Mouse (Mus musculus) forebrain, embryonic 14.5 days (tissue): Measurements from ENCODE around the gene Ankrd44. TPM values are rescaled to one million over a fixed set of nuclear protein-coding genes. Genes with fewer than 3 reads are reported as not detected.

ENCODE experiments used
- ATAC-seq: fragments of 200-750 bp; cut with Nextera tagmentation; 2 replicates; pipeline ENCODE4 v1.8.0; 2017; ENCODE audit warnings: mild to moderate bottlenecking, moderate library complexity
- DNase-seq: peaks from one replicate; pipeline ENCODE4 v3.0.0-alpha.2; 2015; ENCODE audit warnings: low spot score
- H3K27ac ChIP-seq: fragments of 300-500 bp; sonication (generic); 2 replicates; pipeline ENCODE4 v1.5.1; 2014; ENCODE audit warnings: low read depth, mild to moderate bottlenecking, control low read depth, low read length, moderate library complexity
- H3K27me3 ChIP-seq: fragments of 300-500 bp; sonication (generic); replicated peaks from 2 replicates; pipeline ENCODE4 v1.6.1; 2014; ENCODE audit warnings: low read length, control low read depth, mixed read lengths; ENCODE audit not compliant: control insufficient read depth, insufficient read depth
- H3K36me3 ChIP-seq: fragments of 300-500 bp; sonication (generic); 2 replicates; pipeline ENCODE4 v1.6.1; 2014; ENCODE audit warnings: low read length, control low read depth; ENCODE audit not compliant: control insufficient read depth, insufficient read depth
- H3K4me1 ChIP-seq: fragments of 300-500 bp; sonication (generic); 2 replicates; pipeline ENCODE4 v1.6.1; 2014; ENCODE audit warnings: antibody characterized with exemption, low read length, control low read depth; ENCODE audit not compliant: control insufficient read depth, insufficient read depth
- H3K4me2 ChIP-seq: fragments of 300-500 bp; sonication (generic); 2 replicates; pipeline ENCODE4 v1.6.1; 2014; ENCODE audit warnings: mild to moderate bottlenecking, control low read depth, low read length
- H3K4me3 ChIP-seq: fragments of 300-500 bp; sonication (generic); 2 replicates; pipeline ENCODE4 v1.5.1; 2014; ENCODE audit warnings: low read depth, low read length, control low read depth
- H3K9ac ChIP-seq: fragments of 300-500 bp; sonication (generic); 2 replicates; pipeline ENCODE4 v1.6.1; 2014; ENCODE audit warnings: mild to moderate bottlenecking, low read length, control low read depth, moderate library complexity
- H3K9me3 ChIP-seq: fragments of 300-500 bp; sonication (generic); replicated peaks from 2 replicates; pipeline ENCODE4 v1.6.1; 2016; ENCODE audit warnings: low read length, control low read depth, mixed read lengths; ENCODE audit not compliant: control insufficient read depth
- WGBS: fragments of 180-500 bp; shearing (Covaris S2); extraction: QIAGEN DNeasy Blood & Tissue Kit; methylation state at CpG from one replicate; pipeline ENCODE4 v1.1.7; 2014; 5-methylcytosine and 5-hydroxymethylcytosine counted together
- polyA plus RNA-seq: library from polyadenylated mRNA; unstranded; fragments of >200 nt; fragmentation: Nextera tagmentation; extraction: Ambion mirVana; gene quantifications from 2 replicates; pipeline ENCODE4 v1.2.1, GENCODE M21; 2014

The Ankrd44 gene
- polyA plus RNA-seq, 1 experiment from 2014 or later, result 18.9 TPM

DNA sequence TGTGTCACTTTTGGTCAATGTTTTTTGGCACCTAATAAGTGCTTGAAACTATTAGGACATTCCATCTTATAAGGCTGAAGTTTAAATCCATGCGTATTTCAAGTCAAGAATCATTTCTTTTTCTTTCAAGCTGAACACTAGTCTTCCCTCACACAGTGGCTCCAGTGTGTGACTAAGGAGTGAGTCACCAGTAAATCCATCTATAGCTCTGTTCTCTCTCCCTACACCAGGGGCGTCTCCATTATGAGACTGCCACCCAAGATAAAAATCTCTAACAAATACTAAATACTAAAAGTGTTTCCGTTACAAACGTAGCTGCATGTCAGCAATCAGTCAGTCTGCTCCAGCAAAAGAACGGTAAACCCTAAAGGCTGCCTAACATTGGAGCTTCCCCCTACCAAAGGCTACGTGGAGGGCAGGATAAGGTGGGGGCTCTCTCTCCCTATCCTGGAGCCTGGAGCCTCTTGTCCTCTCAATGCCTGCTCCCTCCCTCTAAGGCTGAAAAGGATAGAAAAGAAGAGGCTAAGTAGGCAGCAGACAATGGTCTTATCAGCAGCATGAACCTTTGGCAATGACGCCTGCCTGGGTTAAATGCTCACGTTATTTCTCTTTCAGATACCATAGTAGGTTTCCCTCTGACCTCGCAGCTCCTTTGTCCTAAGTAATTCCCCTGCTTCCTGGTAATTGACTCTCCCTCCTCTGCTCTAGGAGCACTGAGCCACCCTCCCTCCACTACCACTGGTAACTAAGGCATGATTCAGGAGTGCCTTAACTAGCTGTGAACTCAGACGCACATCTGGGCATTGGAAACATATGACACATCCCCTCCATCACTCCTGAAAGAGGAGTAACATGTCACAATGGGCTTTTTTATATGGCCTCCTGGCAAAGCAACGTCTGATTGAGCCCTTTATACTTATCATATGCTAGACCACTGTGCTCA, 212.7 kb downstream of the Ankrd44 start:
- Histone ChIP-seq H3K9me3 (no peaks in the 10 kb centered on the region), H3K4me2 (no peak overlapping the region), H3K36me3 (no peaks in the 10 kb centered on the region), H3K4me1 (peaks cover 3% of the 10 kb centered on the region; the same call in 1 of the 2 replicates), H3K27ac (no peak overlapping the region), H3K9ac (no peak overlapping the region), H3K4me3 (no peak overlapping the region), H3K27me3 (no peaks in the 10 kb centered on the region)
- WGBS, result 45% methylated on average over 11 of the region's 11 CpGs
- ATAC-seq (no peak), DNase-seq (no peak)

DNA sequence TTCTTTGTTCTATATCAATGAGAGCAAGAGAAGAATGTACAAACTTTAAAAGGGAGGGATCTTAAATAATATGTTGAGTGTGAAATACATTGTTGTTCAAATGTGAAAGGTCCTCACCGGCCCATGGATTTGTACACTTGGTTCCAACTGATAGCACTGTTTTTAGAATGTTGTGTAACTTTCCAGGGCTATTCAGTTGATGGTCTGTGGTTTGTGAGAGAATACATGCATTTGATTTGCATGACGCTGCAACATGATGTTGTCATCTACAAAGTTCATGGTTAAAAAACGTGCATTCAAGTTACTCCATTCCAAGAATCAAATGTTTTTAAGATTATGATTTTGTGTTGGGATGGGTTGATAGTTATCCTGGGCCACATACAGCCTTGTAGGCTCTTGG, 214.6 kb downstream of the Ankrd44 start:
- Histone ChIP-seq H3K4me2 (no peak overlapping the region), H3K36me3 (no peaks in the 10 kb centered on the region), H3K27ac (no peak overlapping the region), H3K4me3 (no peak overlapping the region), H3K9ac (no peak overlapping the region), H3K9me3 (no peaks in the 10 kb centered on the region), H3K4me1 (peaks cover 16% of the 10 kb centered on the region; the same call in 1 of the 2 replicates), H3K27me3 (no peaks in the 10 kb centered on the region)
- no peak for DNase-seq
- no peak for ATAC-seq
- WGBS, result 91% methylated on average over 3 of the region's 3 CpGs

DNA sequence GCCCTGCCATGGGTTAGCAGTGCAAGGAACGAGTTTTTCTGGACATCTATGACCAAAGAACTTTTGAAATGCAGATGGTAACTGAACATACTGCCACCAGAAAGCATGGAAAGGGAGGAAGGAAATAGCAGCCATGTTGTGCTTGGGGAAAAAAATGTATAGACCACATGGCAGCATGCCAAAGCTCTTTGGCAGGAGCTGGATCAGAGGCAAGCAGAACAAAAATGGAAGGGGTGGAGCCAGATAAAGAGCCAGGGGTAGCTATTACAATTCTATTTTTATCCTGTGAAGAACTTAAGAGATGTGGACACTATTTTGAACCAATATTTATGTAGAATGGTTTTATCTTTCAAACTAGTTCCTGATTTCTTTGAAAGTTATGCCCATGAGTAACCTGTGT, 215.6 kb downstream of the Ankrd44 start:
- H3K4me2 ChIP-seq, result no peak overlapping the region
- ATAC-seq (no peak), DNase-seq (peak; percentile 68)
- no peak overlapping the region for H3K9ac ChIP-seq
- H3K27ac ChIP-seq, result no peak overlapping the region
- no peaks in the 10 kb centered on the region for H3K9me3 ChIP-seq
- peaks cover 15% of the 10 kb centered on the region; the same call in 1 of the 2 replicates for H3K4me1 ChIP-seq
- no peaks in the 10 kb centered on the region for H3K36me3 ChIP-seq
- WGBS, result 47% methylated on average over 1 of the region's 1 CpGs
- no peak overlapping the region for H3K4me3 ChIP-seq
- no peaks in the 10 kb centered on the region for H3K27me3 ChIP-seq

DNA sequence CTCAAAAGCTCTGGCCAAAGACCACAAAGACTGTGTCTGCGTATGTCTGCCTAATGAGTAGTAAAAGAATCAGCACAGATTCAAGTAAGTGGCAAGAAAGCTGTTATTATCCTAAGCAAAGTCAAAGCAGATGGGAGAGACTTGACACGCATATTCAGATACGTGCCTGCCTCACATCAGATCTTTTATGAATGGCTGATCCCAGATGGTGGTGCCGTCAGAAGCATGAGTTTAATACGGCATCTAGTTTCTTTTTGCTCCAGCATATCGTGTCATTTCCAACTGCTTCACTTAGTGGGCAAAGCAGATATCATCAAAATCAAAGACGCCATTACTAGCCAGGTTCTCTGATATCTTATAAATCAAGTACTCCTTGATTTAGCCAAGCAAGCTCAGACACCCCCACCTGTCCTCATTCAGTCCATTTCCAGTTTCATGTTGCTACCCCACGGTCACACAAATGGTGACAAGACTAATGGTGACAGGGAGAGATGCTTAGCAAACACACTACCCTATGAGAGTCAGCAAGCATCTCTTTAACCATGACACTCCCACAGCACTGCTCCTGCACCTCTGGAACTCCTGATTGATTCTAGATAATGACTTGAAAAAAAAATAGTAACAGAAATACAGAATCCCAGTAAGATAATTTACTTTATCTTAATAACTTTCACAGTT, 218.2 kb downstream of the Ankrd44 start:
- ATAC-seq, result peak; percentile 84
- Histone ChIP-seq H3K27me3 (no peaks in the 10 kb centered on the region), H3K4me1 (peaks cover 12% of the 10 kb centered on the region; the same call in 1 of the 2 replicates), H3K9ac (no peak overlapping the region), H3K27ac (peak overlapping the region; percentile 79), H3K4me2 (no peak overlapping the region), H3K9me3 (no peaks in the 10 kb centered on the region), H3K36me3 (no peaks in the 10 kb centered on the region), H3K4me3 (no peak overlapping the region)
- WGBS, result 39% methylated on average over 8 of the region's 8 CpGs
- DNase-seq, result peak; percentile 91

DNA sequence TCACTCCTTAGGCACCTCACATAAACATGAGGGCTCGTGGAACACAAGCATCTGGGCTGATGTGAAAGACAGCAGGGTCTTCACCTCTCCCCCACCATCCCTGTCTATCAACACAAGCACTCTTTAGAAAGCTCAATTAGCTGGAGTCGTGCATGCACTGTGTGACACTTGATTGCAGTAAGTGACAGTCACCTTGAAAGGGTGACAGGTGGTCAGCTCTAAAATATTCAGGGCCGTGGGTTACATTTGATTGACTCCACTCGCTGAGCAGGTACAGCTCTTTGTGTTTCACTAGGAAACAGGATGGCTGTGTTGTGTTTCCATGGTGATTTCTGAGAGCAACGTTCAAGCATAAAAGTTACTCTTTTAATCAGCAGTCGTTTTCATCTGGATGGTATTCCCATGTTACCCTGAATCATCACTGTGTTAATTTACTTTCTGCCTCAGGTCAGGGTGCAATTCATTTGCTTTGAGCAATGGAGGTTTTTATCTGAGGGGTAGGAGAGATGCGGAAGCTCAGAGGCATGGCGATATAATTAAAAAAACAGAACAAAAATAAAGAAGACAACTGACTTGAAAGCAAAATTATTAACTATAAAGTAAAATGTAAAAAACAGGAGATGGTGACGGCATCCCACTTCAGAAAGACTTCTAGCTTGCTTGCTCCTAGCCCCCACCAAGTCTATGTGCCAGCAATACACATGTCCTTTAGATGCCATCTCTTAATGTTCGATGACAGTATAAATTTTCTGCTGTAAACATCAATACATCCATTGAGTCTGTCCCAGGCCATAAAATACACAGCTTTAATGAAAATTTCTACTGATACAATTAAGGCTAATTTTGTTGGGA, 218.9 kb downstream of the Ankrd44 start:
- ATAC-seq (peak; percentile 51), DNase-seq (peak; percentile 71)
- no peaks in the 10 kb centered on the region for H3K9me3 ChIP-seq
- H3K4me1 ChIP-seq, result peaks cover 12% of the 10 kb centered on the region; the same call in 1 of the 2 replicates
- 35% methylated on average over 10 of the region's 10 CpGs for WGBS
- peak overlapping the region; percentile 79 for H3K27ac ChIP-seq
- no peaks in the 10 kb centered on the region for H3K27me3 ChIP-seq
- no peak overlapping the region for H3K9ac ChIP-seq
- no peak overlapping the region for H3K4me3 ChIP-seq
- H3K36me3 ChIP-seq, result no peaks in the 10 kb centered on the region
- no peak overlapping the region for H3K4me2 ChIP-seq

DNA sequence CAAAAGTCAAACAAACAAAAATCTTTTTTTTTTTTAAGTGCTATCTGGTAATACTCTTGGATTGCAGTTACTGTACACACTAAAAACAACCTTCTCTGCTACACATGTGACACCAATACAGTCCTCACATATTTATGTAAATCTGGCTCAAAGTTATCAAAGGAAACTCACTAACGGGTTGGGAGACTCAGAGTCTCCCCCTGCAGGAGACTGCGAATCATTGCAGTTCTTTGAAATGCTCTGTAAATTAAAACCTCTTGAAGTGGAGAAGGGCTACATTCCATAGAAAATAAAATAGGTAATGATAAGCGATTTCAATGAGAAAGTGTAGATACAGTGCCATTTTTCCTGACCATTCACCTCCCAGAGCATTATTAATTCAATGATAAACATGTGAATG, 219.6 kb downstream of the Ankrd44 start:
- Histone ChIP-seq H3K27ac (peak overlapping the region; percentile 79), H3K27me3 (no peaks in the 10 kb centered on the region), H3K36me3 (no peaks in the 10 kb centered on the region), H3K9ac (no peak overlapping the region), H3K4me3 (no peak overlapping the region), H3K4me2 (no peak overlapping the region), H3K9me3 (no peaks in the 10 kb centered on the region), H3K4me1 (peaks cover 12% of the 10 kb centered on the region; the same call in 1 of the 2 replicates)
- WGBS, result 19% methylated on average over 3 of the region's 3 CpGs
- DNase-seq, result peak; percentile 35
- no peak for ATAC-seq

DNA sequence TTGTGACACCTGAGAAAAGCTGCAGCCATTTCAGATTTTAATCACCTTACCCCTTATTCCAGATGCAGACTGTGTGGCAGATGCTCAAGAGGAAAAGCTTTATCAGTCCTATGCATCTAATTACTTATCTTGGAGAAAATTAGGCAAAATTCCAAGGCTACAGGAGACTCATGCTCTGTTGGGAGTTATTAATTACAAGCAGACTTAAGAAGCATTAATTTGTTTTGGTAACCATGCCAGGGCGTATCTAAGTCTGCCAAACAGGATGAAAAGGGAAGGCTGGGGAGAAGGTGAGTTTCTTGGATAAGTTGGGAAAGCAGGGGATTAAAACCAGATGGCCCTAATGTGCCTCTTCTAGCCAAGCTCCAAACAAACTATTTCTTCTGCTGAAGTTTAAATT, 222.7 kb downstream of the Ankrd44 start:
- no peak overlapping the region for H3K27ac ChIP-seq
- DNase-seq, result peak; percentile 88
- no peak overlapping the region for H3K9ac ChIP-seq
- H3K4me1 ChIP-seq, result peaks cover 12% of the 10 kb centered on the region; the same call in 1 of the 2 replicates
- H3K4me2 ChIP-seq, result no peak overlapping the region
- H3K36me3 ChIP-seq, result no peaks in the 10 kb centered on the region
- no peaks in the 10 kb centered on the region for H3K9me3 ChIP-seq
- no peak overlapping the region for H3K4me3 ChIP-seq
- peak; percentile 30 for ATAC-seq
- H3K27me3 ChIP-seq, result no peaks in the 10 kb centered on the region
- WGBS, result 34% methylated on average over 1 of the region's 1 CpGs

DNA sequence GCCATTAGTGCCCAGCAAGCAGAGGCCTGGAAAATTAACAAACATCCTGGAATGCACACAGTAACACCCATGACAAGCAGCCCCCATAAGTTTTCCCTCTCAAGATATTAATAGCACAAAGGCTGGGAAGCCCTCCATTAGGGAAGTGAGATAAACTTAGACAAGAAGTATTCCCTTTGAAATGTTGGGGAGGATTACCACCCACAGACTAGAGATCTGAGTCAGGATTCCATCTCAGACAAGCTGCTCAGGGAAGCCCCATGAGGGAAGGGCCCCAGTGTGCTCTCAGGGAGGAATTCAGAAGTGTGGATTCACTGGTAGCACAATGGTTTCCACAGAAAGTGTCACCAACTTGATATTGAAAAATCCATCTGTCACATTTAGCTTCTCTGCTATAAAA, 223.3 kb downstream of the Ankrd44 start:
- no peaks in the 10 kb centered on the region for H3K27me3 ChIP-seq
- H3K4me2 ChIP-seq, result no peak overlapping the region
- no peak overlapping the region for H3K27ac ChIP-seq
- DNase-seq (peak; percentile 35), ATAC-seq (no peak; the same call in 1 of the 2 replicates)
- no peak overlapping the region for H3K9ac ChIP-seq
- H3K36me3 ChIP-seq, result no peaks in the 10 kb centered on the region
- H3K4me1 ChIP-seq, result peaks cover 10% of the 10 kb centered on the region; the same call in 1 of the 2 replicates
- no peaks in the 10 kb centered on the region for H3K9me3 ChIP-seq
- H3K4me3 ChIP-seq, result no peak overlapping the region
